Mouse (Mus musculus) gastrocnemius, postnatal 10 days (tissue): ENCODE measurements around the gene Axl. TPM values are rescaled to one million over a fixed set of nuclear protein-coding genes. Genes with fewer than 3 reads are reported as not detected.
"Not testable (repeated sequence)": the region's sequence is repeated elsewhere in the genome, so short reads cannot be mapped to it uniquely, and the experiment has no call there.

ENCODE experiments used
- DNase-seq: peaks from one replicate; pipeline ENCODE4 v3.0.0; 2021; ENCODE audit warnings: mixed read lengths
- total RNA-seq, 2 experiments: library from RNA; stranded (reverse); gene quantifications; 2 replicates each; pipeline ENCODE4 v1.2.3; 2021

Gene Axl
- total RNA-seq, 2 experiments from 2014 or later = 89.3 to 110 TPM

GRCm38 (mm10) chr7:25754439-25754737 lies 34.1 kb downstream of the Axl start:
- no peak for DNase-seq

- DNase-seq = no peak
Observed at GRCm38 (mm10) chr7:25753643-25754438, 34.7 kb downstream of the Axl start.

- DNase-seq = no peak
Observed at GRCm38 (mm10) chr7:25753076-25753475, 35.4 kb downstream of the Axl start.

- no peak for DNase-seq
Observed at GRCm38 (mm10) chr7:25746844-25747243, 41.7 kb downstream of the Axl start.

GRCm38 (mm10) chr7:25738277-25738676 lies 50.2 kb downstream of the Axl start:
- no peak for DNase-seq

- DNase-seq = no peak
Observed at GRCm38 (mm10) chr7:25736920-25737319, 51.6 kb downstream of the Axl start.

- no peak for DNase-seq
Observed at GRCm38 (mm10) chr7:25734991-25735390, 53.5 kb downstream of the Axl start.

- DNase-seq = no peak
Observed at GRCm38 (mm10) chr7:25731294-25732055, 57.0 kb downstream of the Axl start.

- peak; percentile 34 for DNase-seq
Observed at GRCm38 (mm10) chr7:25729862-25730261, 58.6 kb downstream of the Axl start.

- no peak for DNase-seq
Observed at GRCm38 (mm10) chr7:25729396-25729795, 59.1 kb downstream of the Axl start.

- no peak for DNase-seq
Observed at GRCm38 (mm10) chr7:25727800-25728199, 60.7 kb downstream of the Axl start.

GRCm38 (mm10) chr7:25725886-25726285 lies 62.6 kb downstream of the Axl start:
- DNase-seq = no peak

- not testable (repeated sequence) for DNase-seq
Observed at GRCm38 (mm10) chr7:25721776-25722175, 66.7 kb downstream of the Axl start.

GRCm38 (mm10) chr7:25720760-25721159 lies 67.7 kb downstream of the Axl start:
- DNase-seq = no peak

GRCm38 (mm10) chr7:25719761-25720610 lies 68.5 kb downstream of the Axl start:
- peak; percentile 81 for DNase-seq

GRCm38 (mm10) chr7:25718788-25719417 lies 69.6 kb downstream of the Axl start, which contains the start of gene Ccdc97:
Gene Ccdc97 (minus strand): TSS chr7:25719088.
- DNase-seq = peak; percentile 88

GRCm38 (mm10) chr7:25717478-25717877 lies 71.0 kb downstream of the Axl start:
- no peak for DNase-seq

GRCm38 (mm10) chr7:25715731-25716271 lies 72.7 kb downstream of the Axl start:
- no peak for DNase-seq

GRCm38 (mm10) chr7:25714581-25714980 lies 73.9 kb downstream of the Axl start:
- no peak for DNase-seq

- no peak for DNase-seq
Observed at GRCm38 (mm10) chr7:25712801-25713200, 75.7 kb downstream of the Axl start.

- DNase-seq = peak; percentile 39
Observed at GRCm38 (mm10) chr7:25711731-25712197, 76.7 kb downstream of the Axl start.

- no peak for DNase-seq
Observed at GRCm38 (mm10) chr7:25711165-25711564, 77.3 kb downstream of the Axl start.
